Mouse (Mus musculus) liver, embryonic 12.5 days (tissue): ENCODE measurements around the gene Gm10401. TPM values are rescaled to one million over a fixed set of nuclear protein-coding genes. Genes with fewer than 3 reads are reported as not detected.

Source experiments
- ATAC-seq: fragments of 200-750 bp; cut with Nextera tagmentation; 2 replicates; pipeline ENCODE4 v1.8.0; 2017; ENCODE audit warnings: moderate number of reproducible peaks, mild to moderate bottlenecking, moderate library complexity
- H3K27ac ChIP-seq: fragments of 300-500 bp; sonication (generic); 2 replicates; pipeline ENCODE4 v1.5.1; 2016; ENCODE audit warnings: mild to moderate bottlenecking
- H3K27me3 ChIP-seq: fragments of 300-500 bp; sonication (generic); replicated peaks from 2 replicates; pipeline ENCODE4 v1.6.1; 2016; ENCODE audit warnings: mild to moderate bottlenecking, moderate library complexity
- H3K36me3 ChIP-seq: fragments of 300-500 bp; sonication (generic); 2 replicates; pipeline ENCODE4 v1.6.1; 2016; ENCODE audit warnings: mild to moderate bottlenecking, moderate library complexity
- H3K4me1 ChIP-seq: fragments of 300-500 bp; sonication (generic); 2 replicates; pipeline ENCODE4 v1.6.1; 2016
- H3K4me2 ChIP-seq: fragments of 300-500 bp; sonication (generic); 2 replicates; pipeline ENCODE4 v1.6.1; 2016; ENCODE audit warnings: mild to moderate bottlenecking, moderate library complexity
- H3K4me3 ChIP-seq: fragments of 300-500 bp; sonication (generic); 2 replicates; pipeline ENCODE4 v1.5.1; 2016; ENCODE audit warnings: mild to moderate bottlenecking, moderate library complexity
- H3K9ac ChIP-seq: fragments of 300-500 bp; sonication (generic); 2 replicates; pipeline ENCODE4 v1.6.1; 2016; ENCODE audit warnings: mild to moderate bottlenecking, moderate library complexity
- H3K9me3 ChIP-seq: fragments of 300-500 bp; sonication (generic); replicated peaks from 2 replicates; pipeline ENCODE4 v1.6.1; 2016; ENCODE audit warnings: mild to moderate bottlenecking, moderate library complexity
- WGBS: fragments of 180-500 bp; shearing (Covaris S2); methylation state at CpG from one replicate; pipeline ENCODE4 v1.1.7; 2016; ENCODE audit not compliant: insufficient replicate concordance; 5-methylcytosine and 5-hydroxymethylcytosine counted together
- polyA plus RNA-seq: library from polyadenylated mRNA; unstranded; fragments of >200 nt; fragmentation: Nextera tagmentation; extraction: Ambion mirVana; gene quantifications from 2 replicates; pipeline ENCODE4 v1.2.1, GENCODE M21; 2016

Gene Gm10401
- polyA plus RNA-seq, 1 experiment from 2014 or later = 15.1 TPM

- H3K27me3 ChIP-seq = no peaks in the 10 kb centered on the region
- ATAC-seq = no peak
- H3K9ac ChIP-seq = no peak overlapping the region
- no peak overlapping the region for H3K4me2 ChIP-seq
- 0 out of 2 replicates have a peak overlapping the region, but pooled peaks have one; percentile 8 for H3K27ac ChIP-seq
- peaks cover 40% of the 10 kb centered on the region for H3K36me3 ChIP-seq
- H3K4me1 ChIP-seq = peaks cover 85% of the 10 kb centered on the region
- H3K4me3 ChIP-seq = no peak overlapping the region
- 64% methylated on average over 1 of the region's 1 CpGs for WGBS
- no peaks in the 10 kb centered on the region for H3K9me3 ChIP-seq
Measured at GRCm38 (mm10) chr5:115062566-115062965, 35.5 kb downstream of the Gm10401 start.

GRCm38 (mm10) chr5:115060977-115061376, 37.1 kb downstream of the Gm10401 start:
- Histone ChIP-seq H3K4me3 (no peak overlapping the region), H3K9ac (no peak overlapping the region; the same call in 1 of the 2 replicates), H3K27me3 (no peaks in the 10 kb centered on the region), H3K27ac (peak overlapping the region; percentile 92), H3K9me3 (0 out of 2 replicates have a peak, but pooled peaks cover 3% of the 10 kb centered on the region), H3K36me3 (peaks cover 44% of the 10 kb centered on the region), H3K4me1 (peaks cover 85% of the 10 kb centered on the region), H3K4me2 (0 out of 2 replicates have a peak overlapping the region, but pooled peaks have one; percentile 2)
- 44% methylated on average over 3 of the region's 3 CpGs for WGBS
- no peak for ATAC-seq

GRCm38 (mm10) chr5:115060067-115060695, 37.9 kb downstream of the Gm10401 start:
- Histone ChIP-seq H3K9ac (peak overlapping the region; percentile 15; the same call in 1 of the 2 replicates), H3K27ac (peak overlapping the region; percentile 92), H3K27me3 (no peaks in the 10 kb centered on the region), H3K9me3 (0 out of 2 replicates have a peak, but pooled peaks cover 3% of the 10 kb centered on the region), H3K4me3 (no peak overlapping the region), H3K36me3 (peaks cover 40% of the 10 kb centered on the region), H3K4me2 (no peak overlapping the region), H3K4me1 (peaks cover 85% of the 10 kb centered on the region)
- WGBS = 79% methylated on average over 8 of the region's 8 CpGs
- ATAC-seq = no peak

GRCm38 (mm10) chr5:115058584-115059297, 39.4 kb downstream of the Gm10401 start:
- peak; percentile 84 for ATAC-seq
- peaks cover 96% of the 10 kb centered on the region for H3K4me1 ChIP-seq
- H3K4me3 ChIP-seq = peak overlapping the region; percentile 21; the same call in 1 of the 2 replicates
- H3K9me3 ChIP-seq = 0 out of 2 replicates have a peak, but pooled peaks cover 3% of the 10 kb centered on the region
- H3K4me2 ChIP-seq = peak overlapping the region; percentile 60
- peak overlapping the region; percentile 92 for H3K27ac ChIP-seq
- H3K36me3 ChIP-seq = peaks cover 26% of the 10 kb centered on the region
- peak overlapping the region; percentile 58 for H3K9ac ChIP-seq
- WGBS = 9% methylated on average over 7 of the region's 7 CpGs
- no peaks in the 10 kb centered on the region for H3K27me3 ChIP-seq

- H3K27me3 ChIP-seq = no peaks in the 10 kb centered on the region
- 32% methylated on average over 4 of the region's 4 CpGs for WGBS
- H3K36me3 ChIP-seq = peaks cover 12% of the 10 kb centered on the region
- peak overlapping the region; percentile 92 for H3K27ac ChIP-seq
- peak overlapping the region; percentile 45 for H3K4me2 ChIP-seq
- no peak overlapping the region for H3K4me3 ChIP-seq
- 0 out of 2 replicates have a peak, but pooled peaks cover 3% of the 10 kb centered on the region for H3K9me3 ChIP-seq
- H3K4me1 ChIP-seq = peaks cover 100% of the 10 kb centered on the region
- H3K9ac ChIP-seq = no peak overlapping the region
- peak; percentile 68 for ATAC-seq
Measured at GRCm38 (mm10) chr5:115057153-115057552, 40.9 kb downstream of the Gm10401 start.

GRCm38 (mm10) chr5:115055418-115055817, 42.7 kb downstream of the Gm10401 start:
- ATAC-seq = peak; percentile 76
- H3K36me3 ChIP-seq = peaks cover 4% of the 10 kb centered on the region; the same call in 1 of the 2 replicates
- no peak overlapping the region for H3K4me3 ChIP-seq
- H3K27ac ChIP-seq = peak overlapping the region; percentile 92
- H3K9ac ChIP-seq = peak overlapping the region; percentile 37
- H3K27me3 ChIP-seq = no peaks in the 10 kb centered on the region
- WGBS = 16% methylated on average over 6 of the region's 6 CpGs
- peaks cover 99% of the 10 kb centered on the region for H3K4me1 ChIP-seq
- peak overlapping the region; percentile 57 for H3K4me2 ChIP-seq
- 0 out of 2 replicates have a peak, but pooled peaks cover 3% of the 10 kb centered on the region for H3K9me3 ChIP-seq

- Histone ChIP-seq H3K9me3 (0 out of 2 replicates have a peak, but pooled peaks cover 3% of the 10 kb centered on the region), H3K27me3 (no peaks in the 10 kb centered on the region), H3K27ac (peak overlapping the region; percentile 92), H3K9ac (peak overlapping the region; percentile 39), H3K4me1 (peaks cover 99% of the 10 kb centered on the region), H3K4me3 (no peak overlapping the region), H3K36me3 (peaks cover 4% of the 10 kb centered on the region; the same call in 1 of the 2 replicates), H3K4me2 (peak overlapping the region; percentile 57)
- 66% methylated on average over 22 of the region's 22 CpGs for WGBS
- peak; percentile 71 for ATAC-seq
Measured at GRCm38 (mm10) chr5:115053791-115054396, 44.2 kb downstream of the Gm10401 start.

GRCm38 (mm10) chr5:115052546-115052945, 45.5 kb downstream of the Gm10401 start:
- no peak for ATAC-seq
- peak overlapping the region; percentile 92 for H3K27ac ChIP-seq

GRCm38 (mm10) chr5:115050776-115051175, 47.3 kb downstream of the Gm10401 start:
- 65% methylated on average over 6 of the region's 6 CpGs for WGBS
- H3K27ac ChIP-seq = 0 out of 2 replicates have a peak overlapping the region, but pooled peaks have one; percentile 28

More at GRCm38 (mm10) chr5:115052546-115052945, 45.5 kb downstream of the Gm10401 start:
- no peak overlapping the region for H3K4me3 ChIP-seq
- no peaks in the 10 kb centered on the region for H3K27me3 ChIP-seq
- H3K4me1 ChIP-seq = peaks cover 96% of the 10 kb centered on the region
- 0 out of 2 replicates have a peak overlapping the region, but pooled peaks have one; percentile 0 for H3K9ac ChIP-seq
- WGBS = 70% methylated on average over 8 of the region's 8 CpGs
- H3K4me2 ChIP-seq = no peak overlapping the region
- 0 out of 2 replicates have a peak, but pooled peaks cover 3% of the 10 kb centered on the region for H3K9me3 ChIP-seq
- H3K36me3 ChIP-seq = peaks cover 4% of the 10 kb centered on the region; the same call in 1 of the 2 replicates

GRCm38 (mm10) chr5:115049692-115050091, 48.4 kb downstream of the Gm10401 start:
- Histone ChIP-seq H3K36me3 (peaks cover 6% of the 10 kb centered on the region; the same call in 1 of the 2 replicates), H3K27me3 (no peaks in the 10 kb centered on the region), H3K9me3 (no peaks in the 10 kb centered on the region), H3K27ac (no peak overlapping the region), H3K4me3 (no peak overlapping the region), H3K4me1 (peaks cover 81% of the 10 kb centered on the region), H3K4me2 (no peak overlapping the region), H3K9ac (no peak overlapping the region)
- ATAC-seq = no peak
- 72% methylated on average over 6 of the region's 6 CpGs for WGBS

More at GRCm38 (mm10) chr5:115050776-115051175, 47.3 kb downstream of the Gm10401 start:
- H3K4me3 ChIP-seq = no peak overlapping the region
- no peaks in the 10 kb centered on the region for H3K36me3 ChIP-seq
- no peaks in the 10 kb centered on the region for H3K9me3 ChIP-seq
- H3K9ac ChIP-seq = no peak overlapping the region
- H3K4me1 ChIP-seq = peaks cover 81% of the 10 kb centered on the region
- H3K27me3 ChIP-seq = no peaks in the 10 kb centered on the region
- no peak overlapping the region for H3K4me2 ChIP-seq
- no peak for ATAC-seq
